Mouse (Mus musculus): ENCODE data around the gene Rab23.
A peak's percentile ranks its signal among the peaks of the same experiment; 100 is the strongest.

The Rab23 gene

GRCm38 (mm10) chr1:33719733-33720225 is at the start of gene Rab23:
TSS of gene Rab23 (plus strand) at chr1:33719887.
- peak; percentile 77 to 78 for DNase-seq (ENCODE audit: low spot score in 2 of 2)

- DNase-seq (ENCODE audit: low spot score in 2 of 2) = peak; percentile 60 to 71
These were observed 49.5 kb upstream of the Rab23 start for GRCm38 (mm10) chr1:33670164-33670616.

- no peak for DNase-seq (ENCODE audit: low spot score in 2 of 2)
These were observed 48.2 kb upstream of the Rab23 start for GRCm38 (mm10) chr1:33671441-33671840.

GRCm38 (mm10) chr1:33672083-33672482 is 47.6 kb upstream of the Rab23 start:
- no peak for DNase-seq (ENCODE audit: low spot score in 2 of 2)

GRCm38 (mm10) chr1:33672514-33672913 is 47.2 kb upstream of the Rab23 start:
- DNase-seq (ENCODE audit: low spot score in 2 of 2) = no peak

- no peak for DNase-seq (ENCODE audit: low spot score in 2 of 2)
These were observed 46.3 kb upstream of the Rab23 start for GRCm38 (mm10) chr1:33673158-33673960.

GRCm38 (mm10) chr1:33680435-33680834 is 39.3 kb upstream of the Rab23 start:
- DNase-seq (ENCODE audit: low spot score in 2 of 2) = no peak

- DNase-seq (ENCODE audit: low spot score in 2 of 2) = no peak
These were observed 38.8 kb upstream of the Rab23 start for GRCm38 (mm10) chr1:33680890-33681289.

- no peak for DNase-seq (ENCODE audit: low spot score in 2 of 2)
These were observed 35.2 kb upstream of the Rab23 start for GRCm38 (mm10) chr1:33684459-33684858.

GRCm38 (mm10) chr1:33688810-33689209 is 30.9 kb upstream of the Rab23 start:
- DNase-seq (ENCODE audit: low spot score in 2 of 2) = no peak

GRCm38 (mm10) chr1:33689446-33690086 is 30.1 kb upstream of the Rab23 start:
- no peak for DNase-seq (ENCODE audit: low spot score in 2 of 2)

GRCm38 (mm10) chr1:33690087-33690448 is 29.6 kb upstream of the Rab23 start:
- DNase-seq (ENCODE audit: low spot score in 2 of 2) = no peak

GRCm38 (mm10) chr1:33693893-33694292 is 25.8 kb upstream of the Rab23 start:
- no peak for DNase-seq (ENCODE audit: low spot score in 2 of 2)

GRCm38 (mm10) chr1:33696016-33696415 is 23.7 kb upstream of the Rab23 start:
- DNase-seq (ENCODE audit: low spot score in 2 of 2) = no peak

- no peak for DNase-seq (ENCODE audit: low spot score in 2 of 2)
These were observed 18.4 kb upstream of the Rab23 start for GRCm38 (mm10) chr1:33701244-33701643.

GRCm38 (mm10) chr1:33709615-33710014 is 10.1 kb upstream of the Rab23 start:
- DNase-seq (ENCODE audit: low spot score in 2 of 2) = no peak

GRCm38 (mm10) chr1:33712026-33712425 is 7.7 kb upstream of the Rab23 start:
- no peak for DNase-seq (ENCODE audit: low spot score in 2 of 2)

- no peak for DNase-seq (ENCODE audit: low spot score in 2 of 2)
These were observed 4.9 kb upstream of the Rab23 start for GRCm38 (mm10) chr1:33714796-33715195.

GRCm38 (mm10) chr1:33717636-33718035 is 2.1 kb upstream of the Rab23 start:
- no peak for DNase-seq (ENCODE audit: low spot score in 2 of 2)

GRCm38 (mm10) chr1:33720231-33720630 is 544 bp downstream of the Rab23 start:
- DNase-seq (ENCODE audit: low spot score in 2 of 2) = no peak

- no peak for DNase-seq (ENCODE audit: low spot score in 2 of 2)
These were observed 1.3 kb downstream of the Rab23 start for GRCm38 (mm10) chr1:33721020-33721419.

GRCm38 (mm10) chr1:33724516-33724915 is 4.8 kb downstream of the Rab23 start:
- no peak for DNase-seq (ENCODE audit: low spot score in 2 of 2)

GRCm38 (mm10) chr1:33725086-33725485 is 5.4 kb downstream of the Rab23 start:
- no peak for DNase-seq (ENCODE audit: low spot score in 2 of 2)

All from right cerebral cortex, postnatal 36 days (tissue).